Comparison of ENCODE assay signal across 17 mouse cellular contexts in the genomic region with DNA sequence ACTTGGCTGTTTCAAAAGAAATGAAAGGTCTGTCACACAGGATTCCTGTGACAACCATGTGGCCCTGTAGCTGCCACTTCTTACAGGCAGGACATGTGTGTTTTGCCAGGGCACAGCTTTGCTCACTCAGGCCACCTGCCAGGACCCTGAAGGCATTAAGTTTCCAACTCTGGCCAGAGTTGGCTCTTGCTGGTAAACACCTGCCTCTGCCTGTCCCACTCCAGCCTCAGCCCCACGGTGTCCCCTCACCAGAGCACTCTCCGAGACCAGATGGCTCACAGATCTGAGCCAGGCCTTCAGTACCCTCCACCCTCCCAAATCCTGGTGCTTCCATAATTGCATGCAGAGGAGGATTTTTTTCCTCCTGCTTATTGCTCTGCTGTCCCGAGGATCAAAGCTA. TPM values are rescaled to one million over a fixed set of nuclear protein-coding genes. Genes with fewer than 3 reads are reported as not detected.
DNase-seq lines count a peak whose midpoint lies in the region; ATAC-seq and TF ChIP-seq lines count a peak whose summit lies in the region.
"Had no signal": no experiment of that assay in that cellular context is flagged by ENCODE, and none has a peak within 500 bp of the region (broad histone marks: within the 10 kb centered on the region; RNA-seq: fewer than 3 reads in every experiment).

No protein-coding gene starts in this region.

- no peak overlapping the region for H3K4me2 ChIP-seq in hindbrain, embryonic 16.5 days (ENCODE audit: low read length)
- no peak overlapping the region for H3K4me2 ChIP-seq in hindbrain, embryonic 11.5 days (replicated peaks; ENCODE audit: low read depth, low read length)
- H3K4me2 ChIP-seq in forebrain, embryonic 15.5 days (replicated peaks), result no peak overlapping the region
- H3K4me2 ChIP-seq: lung, embryonic 14.5 days; midbrain, embryonic 11.5 days had no signal

- ATAC-seq in hindbrain, embryonic 16.5 days, result peak; percentile 50
- no peak for ATAC-seq in hindbrain, embryonic 11.5 days (ENCODE audit: low FRiP score)
- peak; percentile 29; the same call in 1 of the 2 replicates for ATAC-seq in forebrain, embryonic 15.5 days (replicated peaks)

- no peak for TF ChIP-seq POLR2A in cerebellum, adult 2 months (IDR thresholded peaks at IDR 0.05; ENCODE audit: borderline replicate concordance, insufficient read depth, low read length)

- no peaks in the 10 kb centered on the region for H3K36me3 ChIP-seq in hindbrain, embryonic 16.5 days (ENCODE audit: control insufficient read depth, insufficient read depth, low read length)
- H3K36me3 ChIP-seq in hindbrain, embryonic 11.5 days (ENCODE audit: control insufficient read depth, insufficient read depth, low read length), result no peaks in the 10 kb centered on the region
- H3K36me3 ChIP-seq in forebrain, embryonic 15.5 days, result no peaks in the 10 kb centered on the region

- no peak overlapping the region for H3K9ac ChIP-seq in hindbrain, embryonic 16.5 days (ENCODE audit: low read depth, low read length)
- no peak overlapping the region for H3K9ac ChIP-seq in hindbrain, embryonic 11.5 days (ENCODE audit: low read depth, low read length)
- no peak overlapping the region for H3K9ac ChIP-seq in forebrain, embryonic 15.5 days (replicated peaks)
- H3K9ac ChIP-seq: lung, embryonic 14.5 days had no signal

- peak; percentile 27 for DNase-seq in cerebellum, adult 2 months
- no peak for DNase-seq in cerebellum, adult 9-10 months
- no peak for DNase-seq in hindbrain, embryonic 11.5 days (ENCODE audit: low spot score)
- DNase-seq in kidney, postnatal 36 days, result peak; percentile 42
- no peak for DNase-seq in adrenal gland, postnatal 4 days (ENCODE audit: low spot score in 2 of 2)
- no peak for DNase-seq in right cerebral cortex, postnatal 25 days
- DNase-seq: adrenal gland, postnatal 14 days; cerebellum, adult 8-10 months; heart, adult 11 months; lung, embryonic 14.5 days had no signal

- H3K9me3 ChIP-seq in hindbrain, embryonic 16.5 days (ENCODE audit: control insufficient read depth, low read length), result no peaks in the 10 kb centered on the region
- H3K9me3 ChIP-seq in hindbrain, embryonic 11.5 days (ENCODE audit: control insufficient read depth, low read length), result no peaks in the 10 kb centered on the region
- H3K9me3 ChIP-seq in forebrain, embryonic 15.5 days, result no peaks in the 10 kb centered on the region

- H3K4me3 ChIP-seq in cerebellum, adult 2 months (replicated peaks; ENCODE audit: insufficient read depth, low read depth, low read length), result no peak overlapping the region
- no peak overlapping the region for H3K4me3 ChIP-seq in hindbrain, embryonic 16.5 days (ENCODE audit: low read length)
- no peak overlapping the region for H3K4me3 ChIP-seq in hindbrain, embryonic 11.5 days (ENCODE audit: low read depth, low read length)
- H3K4me3 ChIP-seq in forebrain, embryonic 15.5 days, result no peak overlapping the region

- H3K4me1 ChIP-seq in cerebellum, adult 2 months (ENCODE audit: control insufficient read depth, insufficient read depth, low read length), result peaks cover 16% of the 10 kb centered on the region
- H3K4me1 ChIP-seq in hindbrain, embryonic 16.5 days (ENCODE audit: control insufficient read depth, insufficient read depth, low read depth, low read length), result peaks cover 9% of the 10 kb centered on the region
- H3K4me1 ChIP-seq in hindbrain, embryonic 11.5 days (replicated peaks; ENCODE audit: control insufficient read depth, insufficient read depth, low read length), result peaks cover 3% of the 10 kb centered on the region; the same call in 1 of the 2 replicates
- peaks cover 27% of the 10 kb centered on the region for H3K4me1 ChIP-seq in forebrain, embryonic 15.5 days

- no peak overlapping the region for H3K27ac ChIP-seq in cerebellum, adult 2 months (ENCODE audit: insufficient read depth, low read length)
- no peak overlapping the region for H3K27ac ChIP-seq in hindbrain, embryonic 16.5 days (ENCODE audit: low read depth, low read length)
- no peak overlapping the region for H3K27ac ChIP-seq in hindbrain, embryonic 11.5 days (ENCODE audit: low read depth, low read length)
- peak overlapping the region; percentile 23; the same call in 1 of the 2 replicates for H3K27ac ChIP-seq in forebrain, embryonic 15.5 days (replicated peaks)

- WGBS in cerebellum, adult 2 months, result 11% methylated on average over 3 of the region's 3 CpGs
- 37% methylated on average over 3 of the region's 3 CpGs for WGBS in hindbrain, embryonic 16.5 days
- WGBS in hindbrain, embryonic 11.5 days, result 50% methylated on average over 3 of the region's 3 CpGs
- 29% methylated on average over 3 of the region's 3 CpGs for WGBS in forebrain, embryonic 15.5 days

- H3K27me3 ChIP-seq in cerebellum, adult 2 months (ENCODE audit: control insufficient read depth, insufficient read depth, low read length), result no peaks in the 10 kb centered on the region; the same call in 1 of the 2 replicates
- no peaks in the 10 kb centered on the region for H3K27me3 ChIP-seq in hindbrain, embryonic 16.5 days (replicated peaks; ENCODE audit: control insufficient read depth, insufficient read depth, low read length)
- H3K27me3 ChIP-seq in hindbrain, embryonic 11.5 days (ENCODE audit: control insufficient read depth, insufficient read depth, low read length), result no peaks in the 10 kb centered on the region
- H3K27me3 ChIP-seq in forebrain, embryonic 15.5 days, result no peaks in the 10 kb centered on the region

- TF ChIP-seq CTCF in cerebellum, adult 2 months (IDR thresholded peaks at IDR 0.05; ENCODE audit: borderline replicate concordance, insufficient read depth, low read depth, low read length), result no peak

RNA-seq across cellular contexts. Expression of a gene that starts 21.6 kb away (rescaled TPM):
- polyA plus RNA-seq in cerebellum, adult 2 months (2012; rRNA removed), result not detected in 2 replicates
- not detected in 2 replicates for polyA plus RNA-seq in hindbrain, embryonic 16.5 days (2015; fragmentation: Nextera tagmentation; extraction: Ambion mirVana)
- polyA plus RNA-seq in hindbrain, embryonic 11.5 days (2014; fragmentation: Nextera tagmentation; extraction: Ambion mirVana), result not detected in 2 replicates
- polyA plus RNA-seq in forebrain, embryonic 15.5 days (2015; fragmentation: Nextera tagmentation; extraction: Ambion mirVana), result not detected in 2 replicates
- not detected for total RNA-seq in adrenal gland, postnatal 4 days (2021)
- total RNA-seq: adrenal gland, postnatal 14 days; heart, postnatal 25 days; left cerebral cortex, postnatal 25 days had no signal
- polyA plus RNA-seq: lung, embryonic 14.5 days; midbrain, embryonic 11.5 days; neural tube, embryonic 11.5 days; thymus, postnatal 0 days had no signal

RNA-seq across cellular contexts. Expression of a gene that starts 58.8 kb away (rescaled TPM):
- polyA plus RNA-seq in cerebellum, adult 2 months (2012; rRNA removed), result 23.1 and 24.3 TPM in 2 replicates
- 33.7 and 40.7 TPM in 2 replicates for polyA plus RNA-seq in hindbrain, embryonic 16.5 days (2015; fragmentation: Nextera tagmentation; extraction: Ambion mirVana)
- 26.0 and 26.7 TPM in 2 replicates for polyA plus RNA-seq in hindbrain, embryonic 11.5 days (2014; fragmentation: Nextera tagmentation; extraction: Ambion mirVana)
- 44.1 and 44.8 TPM in 2 replicates for polyA plus RNA-seq in forebrain, embryonic 15.5 days (2015; fragmentation: Nextera tagmentation; extraction: Ambion mirVana)
- 10 to 100 TPM; 26.7 to 26.9 TPM for total RNA-seq in adrenal gland, postnatal 4 days (2021)

Comparison
In these comparisons a context has a peak if more than half of its experiments do, and no peak if none do; other contexts are left out.
1. DNase-seq: peak in cerebellum, adult 2 months (2 of 2) and kidney, postnatal 36 days (2 of 2); none in cerebellum, adult 9-10 months (single experiment), hindbrain, embryonic 11.5 days (single experiment), adrenal gland, postnatal 4 days (0 of 2) and right cerebral cortex, postnatal 25 days (single experiment).